Mouse (Mus musculus) yolk sac, embryonic 10.5 days (tissue): Measurements from ENCODE around the gene Prg3.
A peak's percentile ranks its signal among the peaks of the same experiment; 100 is the strongest.

Source experiments
- DNase-seq: peaks from one replicate; pipeline ENCODE4 v3.0.0-alpha.2; 2017; ENCODE audit warnings: low spot score

Gene Prg3

DNA sequence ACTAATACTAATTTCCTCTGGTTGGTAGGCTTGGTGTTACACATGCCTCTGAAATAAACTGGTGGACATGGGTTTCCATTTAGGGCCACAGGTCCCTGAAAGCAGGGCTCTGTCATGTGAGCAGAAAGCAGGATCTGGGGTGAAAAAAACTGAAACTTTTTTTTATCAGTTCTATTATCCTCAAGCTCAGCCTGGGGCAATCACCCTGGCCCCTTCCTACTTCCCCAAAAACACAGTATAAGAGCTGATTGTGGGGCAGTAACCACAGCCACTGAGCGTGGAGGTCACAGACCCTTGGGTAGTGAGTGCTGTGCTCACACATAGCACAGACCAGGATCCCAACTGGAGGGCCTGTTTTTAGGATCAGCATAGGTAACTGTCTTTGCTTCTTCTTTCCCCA lies at the start of gene Prg3:
Gene Prg3 (plus strand): TSS at position 286 of the 400 bp plus-strand sequence.
- DNase-seq = no peak

DNA sequence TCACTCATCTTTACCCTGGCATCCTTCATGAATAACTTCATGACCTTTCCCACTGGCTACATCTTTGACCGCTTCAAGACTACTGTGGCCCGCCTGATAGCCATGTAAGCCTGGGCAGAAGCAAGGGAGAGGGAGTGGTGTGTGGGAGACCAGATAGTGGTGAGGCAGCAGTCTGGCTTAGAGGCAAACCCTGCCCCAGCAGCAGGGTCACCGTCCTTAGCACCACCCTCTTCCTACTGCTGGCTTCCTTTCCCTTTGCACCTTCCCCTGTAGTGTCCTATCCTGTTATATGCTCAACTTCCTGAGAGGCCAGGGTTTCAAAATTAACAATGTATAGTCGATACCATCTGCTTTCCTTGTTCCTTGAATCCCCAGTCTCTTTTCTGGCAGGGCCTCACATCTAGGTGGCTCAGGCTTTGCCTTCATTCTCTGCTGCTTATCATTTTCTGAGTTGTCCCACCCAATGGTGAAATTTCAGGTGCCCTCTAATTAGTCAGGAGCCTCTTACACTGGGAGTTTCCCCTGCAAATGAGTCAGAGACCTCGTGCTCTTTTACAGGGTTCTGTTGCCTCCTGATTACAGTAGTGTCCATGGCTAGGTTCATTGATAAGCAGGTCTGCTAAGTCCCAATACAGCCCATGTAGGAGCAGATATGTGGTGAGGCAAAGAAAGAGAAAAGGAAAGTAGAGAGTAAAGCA lies 49.6 kb upstream of the Prg3 start:
- peak; percentile 52 for DNase-seq

DNA sequence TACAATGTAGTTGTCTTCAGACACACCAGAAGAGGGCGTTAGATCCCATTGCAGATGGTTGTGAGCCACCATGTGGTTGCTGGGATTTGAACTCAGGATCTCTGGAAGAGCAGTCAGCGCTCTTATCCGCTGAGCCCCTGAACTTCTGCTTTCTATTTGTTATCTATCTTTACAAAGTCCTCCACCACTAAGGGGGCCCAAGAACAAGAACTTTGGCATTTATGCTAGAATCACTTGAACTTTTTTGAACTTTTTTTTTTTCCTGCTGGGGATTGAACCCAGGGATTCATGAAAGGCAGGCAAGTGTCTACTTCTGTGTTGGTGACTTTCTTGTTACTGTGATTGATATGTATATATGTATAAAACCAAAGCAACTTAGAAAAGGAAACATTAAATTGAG lies 48.7 kb upstream of the Prg3 start:
- DNase-seq = no peak

DNA sequence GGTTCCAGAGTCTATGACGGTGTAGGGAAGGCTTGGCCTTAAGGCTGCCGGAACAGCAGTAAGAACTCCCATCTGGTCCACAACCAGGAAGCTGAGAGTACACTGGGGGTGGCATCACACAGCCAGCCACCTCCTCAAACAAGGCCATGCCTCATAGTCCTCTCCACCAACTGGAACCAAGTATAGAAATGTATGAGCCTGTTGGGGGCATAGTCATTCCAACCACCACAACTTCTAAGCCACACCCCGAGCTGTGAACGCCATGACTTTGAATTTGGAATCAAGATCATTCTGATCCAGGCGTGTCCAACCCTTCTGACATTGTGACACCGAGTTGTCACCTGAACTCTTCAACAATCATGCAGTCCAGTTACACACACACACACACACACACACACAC lies 48.3 kb upstream of the Prg3 start:
- DNase-seq = no peak

DNA sequence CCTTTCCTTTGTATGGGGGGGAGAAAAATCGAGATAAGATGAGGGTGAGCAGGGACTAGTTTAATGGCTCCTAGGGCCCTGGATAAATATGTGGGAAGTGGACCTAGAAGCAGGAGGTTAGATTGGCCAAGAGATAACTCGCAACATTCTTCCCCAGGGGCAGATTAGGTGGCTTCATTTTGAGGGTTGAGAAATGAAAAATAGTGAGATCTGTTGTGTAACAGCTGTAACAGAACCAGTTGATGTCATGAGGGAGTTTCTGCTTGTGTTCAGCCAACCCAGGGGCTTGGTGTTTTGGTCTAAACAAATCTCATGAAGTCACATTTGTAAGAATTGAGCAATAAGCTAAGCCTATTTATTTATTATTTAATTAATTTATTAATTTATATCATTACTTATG lies 46.7 kb upstream of the Prg3 start:
- no peak for DNase-seq

DNA sequence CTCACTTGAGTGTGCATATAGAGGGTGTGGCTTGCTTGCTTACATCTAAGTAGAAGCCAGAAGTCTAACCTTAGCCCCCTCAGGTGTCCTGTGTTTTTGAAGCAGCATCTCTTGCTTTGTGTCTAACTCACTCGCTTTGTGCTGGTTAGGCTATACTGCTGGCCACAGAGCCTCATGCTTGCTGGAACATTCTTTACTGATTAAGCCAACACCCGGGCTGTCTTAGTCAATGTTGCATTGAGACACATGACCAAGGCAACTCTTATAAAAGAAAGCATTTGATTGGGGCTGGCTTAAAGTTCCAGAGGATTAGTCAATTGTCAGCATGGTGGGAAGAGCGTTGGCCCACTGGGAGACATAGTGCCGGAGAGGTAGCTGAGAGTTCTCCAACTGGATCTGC lies 46.2 kb upstream of the Prg3 start:
- DNase-seq = no peak

DNA sequence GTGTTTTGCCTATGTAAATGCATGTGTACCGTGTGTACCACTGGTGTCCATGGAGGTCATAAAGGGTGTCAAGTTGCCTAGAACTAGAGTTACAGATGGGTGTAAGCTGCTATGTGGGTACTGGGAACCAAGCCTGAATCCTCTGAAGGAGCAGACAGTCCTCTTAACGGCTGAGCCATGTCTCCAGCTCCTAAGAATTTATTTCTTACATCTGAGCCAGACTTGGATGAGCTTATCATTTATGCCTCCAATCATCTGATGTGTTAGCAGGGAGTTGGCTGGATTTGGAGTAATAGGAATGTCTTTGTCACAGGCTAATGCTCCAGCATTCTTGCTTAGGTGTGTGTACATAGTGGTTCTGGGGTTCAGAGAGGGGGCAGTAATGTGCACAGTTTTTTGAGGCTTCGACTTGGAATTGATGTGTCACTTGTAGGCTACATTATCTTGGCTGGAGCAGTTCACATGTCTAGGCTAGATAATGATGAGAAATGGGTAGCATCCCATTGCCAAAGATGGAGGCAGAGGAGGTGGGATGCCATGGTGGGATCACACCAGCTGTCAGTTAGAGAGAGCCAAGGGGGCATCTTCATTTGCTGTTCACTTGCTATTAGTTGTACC lies 40.8 kb upstream of the Prg3 start:
- no peak for DNase-seq

DNA sequence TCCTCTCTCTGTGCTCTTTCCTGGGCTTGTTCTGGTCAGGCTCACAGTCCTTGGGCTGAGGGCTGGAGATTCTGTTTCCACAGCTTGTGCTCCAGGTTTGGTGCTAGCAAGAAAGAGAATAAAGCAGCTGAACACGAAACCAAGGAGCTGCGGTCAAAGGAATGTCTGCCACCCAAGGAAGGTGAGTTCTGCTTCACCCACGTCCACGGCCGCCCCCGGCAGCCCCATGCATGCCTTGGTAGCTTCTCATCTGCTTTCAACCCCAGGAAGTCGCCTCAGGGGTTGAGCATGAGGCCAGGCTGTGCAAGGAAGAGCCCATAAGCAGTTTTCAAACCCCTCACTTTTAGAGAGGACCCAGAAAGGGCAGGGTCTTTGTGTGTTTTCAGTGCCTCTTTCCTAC lies 39.8 kb upstream of the Prg3 start:
- no peak for DNase-seq

DNA sequence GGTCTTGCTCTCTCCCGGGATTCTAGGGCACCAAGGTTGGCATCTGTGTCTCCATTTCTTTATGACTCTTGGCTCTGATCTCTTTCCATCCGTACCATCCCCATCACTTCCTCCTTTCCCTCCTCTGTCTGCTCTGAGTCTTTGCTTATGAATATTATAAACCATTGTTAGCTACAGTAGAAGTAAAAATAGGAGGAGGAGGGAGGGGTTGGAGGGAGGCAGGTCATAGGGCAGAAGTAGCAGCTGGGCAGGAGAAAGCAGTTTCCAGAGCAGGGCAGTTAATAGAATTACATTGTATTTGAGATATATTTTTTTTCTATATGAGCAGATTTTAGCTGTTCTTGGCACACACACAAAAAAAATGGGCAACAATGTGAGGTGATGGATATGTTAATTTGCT lies 39.3 kb upstream of the Prg3 start:
- no peak for DNase-seq

DNA sequence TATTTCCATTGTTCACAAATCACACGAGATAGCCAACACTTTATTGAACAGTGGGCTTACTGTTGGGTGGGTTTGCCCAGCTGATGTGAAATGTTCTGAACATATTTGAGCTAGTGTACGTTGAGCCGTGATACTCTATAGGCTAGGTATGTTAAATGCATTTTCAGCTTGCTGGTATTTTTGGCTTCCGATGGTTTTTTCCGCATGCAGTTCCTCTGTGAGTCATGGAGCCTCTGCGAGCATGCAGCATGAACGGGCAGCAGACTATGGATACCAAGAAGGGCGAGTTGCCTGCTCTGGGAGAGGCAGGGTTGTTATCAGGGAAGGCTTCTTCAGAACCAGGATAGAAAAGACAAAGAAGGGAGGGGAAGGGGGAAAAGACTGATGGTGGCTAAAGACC lies 37.0 kb upstream of the Prg3 start:
- no peak for DNase-seq

DNA sequence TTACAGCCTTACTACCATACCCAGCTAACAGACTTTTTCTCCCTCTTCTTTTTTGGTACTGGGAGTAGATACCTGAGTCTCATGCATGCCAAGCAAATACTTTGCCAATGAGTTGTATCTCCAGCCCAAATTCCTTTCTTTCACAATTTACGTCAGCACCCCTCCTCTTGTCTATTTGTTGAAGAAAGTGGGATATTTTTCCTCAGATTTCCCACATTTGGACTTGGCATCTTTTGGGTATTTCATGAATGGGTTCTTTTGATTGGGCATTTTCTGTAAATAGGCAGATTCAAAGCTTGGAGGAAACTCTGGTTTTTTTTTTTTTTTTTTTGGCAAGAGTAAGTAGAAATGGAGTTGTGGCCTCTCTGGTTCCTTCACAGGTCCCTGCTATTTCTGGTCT lies 35.8 kb upstream of the Prg3 start:
- DNase-seq = no peak

DNA sequence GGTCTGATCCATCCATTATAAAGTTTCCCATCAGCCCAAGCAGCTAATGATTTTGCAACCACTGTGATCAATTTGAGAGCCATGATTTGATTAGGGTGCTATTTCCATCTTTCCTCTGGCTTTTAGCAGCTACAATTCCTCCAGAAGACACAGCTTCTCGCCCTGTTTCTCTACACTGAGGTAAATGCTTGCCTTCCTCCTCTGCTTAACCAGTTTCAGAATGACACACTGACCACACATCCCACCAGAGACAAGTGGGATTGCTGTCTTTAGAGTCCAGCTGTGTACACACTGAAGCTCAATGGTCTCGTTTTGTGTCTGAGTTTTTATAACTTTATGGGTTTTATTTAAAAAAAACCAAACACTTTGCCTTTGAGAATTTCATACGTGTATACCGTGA lies 35.3 kb upstream of the Prg3 start:
- no peak for DNase-seq

DNA sequence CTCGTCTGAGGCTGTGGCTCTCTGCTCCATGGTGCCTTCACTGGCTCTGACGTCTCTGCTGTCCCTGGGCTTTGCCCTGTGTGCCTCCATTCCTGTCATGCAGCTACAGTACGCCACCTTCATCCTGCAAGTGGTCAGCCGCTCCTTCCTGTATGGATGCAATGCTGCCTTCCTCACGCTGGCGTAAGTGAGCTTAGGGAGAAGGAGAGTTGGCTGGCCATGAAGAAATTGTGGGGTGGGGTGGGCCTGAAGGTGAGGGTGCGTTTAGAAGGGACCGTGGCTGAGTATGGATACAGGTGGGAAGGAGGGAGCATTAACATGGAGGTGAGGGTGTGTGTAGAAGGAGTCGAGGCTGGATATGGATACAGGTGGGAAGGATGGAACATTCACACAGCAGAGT lies 32.6 kb upstream of the Prg3 start:
- no peak for DNase-seq

DNA sequence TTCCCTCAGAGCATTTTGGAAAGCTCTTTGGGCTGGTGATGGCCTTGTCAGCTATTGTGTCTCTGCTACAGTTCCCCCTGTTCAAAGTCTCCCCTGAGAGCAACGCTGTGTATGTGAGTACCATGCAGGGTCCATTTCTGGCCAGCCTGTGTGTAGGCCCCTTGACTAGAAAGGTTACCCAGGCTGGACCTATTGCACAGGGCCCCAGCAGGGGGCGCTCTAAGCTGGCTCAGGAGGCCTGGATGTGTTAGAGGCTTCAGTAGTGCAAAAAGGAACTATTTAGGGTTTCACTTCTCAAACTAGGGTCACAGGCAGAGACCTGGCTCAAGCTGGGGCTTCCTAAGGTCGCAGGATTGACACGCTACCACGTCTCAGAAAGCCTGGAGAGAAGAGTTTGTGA lies 31.7 kb upstream of the Prg3 start:
- peak; percentile 57 for DNase-seq

DNA sequence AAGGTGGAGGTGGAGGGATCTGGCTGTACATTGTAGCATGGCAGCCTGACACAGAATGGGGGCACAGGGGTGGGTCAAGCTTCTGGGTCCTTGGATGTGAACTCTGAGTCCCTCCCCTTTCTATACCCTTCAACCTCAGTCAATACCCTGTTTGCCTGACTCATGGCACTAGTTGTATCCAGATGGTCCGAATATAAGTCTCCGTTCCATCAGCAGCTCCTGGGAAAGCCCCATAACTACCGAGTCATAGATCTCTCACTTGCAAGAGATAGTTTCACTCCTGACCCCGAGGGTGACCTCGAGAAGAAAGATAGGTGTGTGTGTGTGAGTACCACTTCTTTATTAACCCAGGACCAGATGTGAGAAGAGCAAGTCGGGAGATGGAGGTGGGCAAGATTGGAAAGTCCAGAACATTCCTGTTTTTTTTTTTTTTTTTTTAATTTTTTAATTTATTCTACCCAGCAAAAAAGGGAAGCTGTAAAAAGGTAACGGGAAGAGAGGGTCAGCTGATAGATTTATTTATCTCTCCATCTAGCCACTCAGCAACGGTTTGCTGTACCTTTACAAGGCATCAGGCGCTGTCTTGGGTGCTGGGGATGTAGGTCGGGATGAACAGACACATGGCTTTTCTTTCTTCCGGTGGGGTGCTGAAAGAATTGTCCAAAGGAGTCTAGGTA lies 29.3 kb upstream of the Prg3 start:
- no peak for DNase-seq

DNA sequence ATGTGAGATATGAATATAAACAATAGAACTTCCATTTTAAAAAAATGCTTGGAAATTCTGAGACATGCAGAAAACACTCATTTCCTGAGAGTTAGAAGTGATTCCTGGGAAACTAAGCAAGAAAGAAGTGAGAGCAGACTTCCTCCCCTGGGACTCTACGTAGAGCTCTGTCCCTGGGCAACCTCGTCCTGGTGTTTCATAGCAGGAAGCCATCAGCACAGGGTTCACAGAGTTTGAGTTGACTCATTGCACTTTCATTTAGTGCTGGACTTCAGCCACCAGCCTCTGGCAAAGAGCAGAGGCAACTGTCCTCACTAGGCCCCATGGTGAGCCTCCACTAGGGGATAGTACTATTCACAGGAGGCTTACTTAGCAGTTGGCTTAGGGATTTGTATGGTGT lies 26.7 kb upstream of the Prg3 start:
- DNase-seq = no peak

DNA sequence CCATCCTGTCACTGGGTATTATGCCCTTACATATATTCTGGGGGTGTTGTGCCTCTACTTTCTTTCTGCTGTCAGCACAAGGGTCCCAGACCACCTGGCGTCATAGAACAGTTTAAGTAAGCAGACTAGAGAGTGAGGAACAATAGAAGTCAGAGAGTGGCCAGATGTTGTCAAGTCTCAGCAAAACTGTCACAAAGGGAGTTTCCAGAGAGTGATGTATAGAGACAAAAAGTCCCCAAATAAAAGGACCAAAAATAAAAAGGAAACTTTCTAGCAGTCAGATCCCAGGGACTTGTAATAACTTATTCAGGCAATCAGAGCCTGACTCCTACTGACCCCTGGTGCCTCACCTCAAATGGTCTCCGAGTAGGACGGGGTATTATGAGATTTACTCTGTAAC lies 26.1 kb upstream of the Prg3 start:
- DNase-seq = no peak

DNA sequence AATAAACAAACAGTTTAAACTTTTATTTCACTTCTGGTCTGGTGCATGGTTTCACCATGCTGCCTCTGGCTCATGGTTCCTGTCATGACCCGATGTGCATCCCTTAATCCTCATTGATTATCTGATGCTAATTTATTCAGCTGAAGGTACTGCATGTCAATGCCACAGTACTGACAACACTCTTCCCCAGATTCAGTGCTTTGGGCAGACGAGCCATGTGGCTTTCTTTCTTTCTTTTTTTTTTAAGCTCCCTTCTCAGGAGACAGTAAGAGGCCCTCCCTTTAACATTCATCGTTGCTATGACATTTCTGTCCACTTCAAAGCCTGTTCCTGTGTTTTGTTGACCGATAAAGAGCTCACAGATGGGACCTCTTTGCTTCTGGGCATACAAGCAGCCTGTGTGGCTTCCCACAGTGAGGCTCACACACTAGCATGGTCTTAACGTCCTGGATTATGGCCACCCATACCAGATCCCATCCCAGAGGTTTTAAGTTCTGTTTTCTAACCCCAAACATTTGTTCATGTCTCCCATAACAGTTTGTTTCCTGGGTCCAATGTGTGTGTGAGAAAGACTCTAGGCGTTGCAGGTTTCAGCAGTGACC lies 25.0 kb upstream of the Prg3 start:
- DNase-seq = no peak

DNA sequence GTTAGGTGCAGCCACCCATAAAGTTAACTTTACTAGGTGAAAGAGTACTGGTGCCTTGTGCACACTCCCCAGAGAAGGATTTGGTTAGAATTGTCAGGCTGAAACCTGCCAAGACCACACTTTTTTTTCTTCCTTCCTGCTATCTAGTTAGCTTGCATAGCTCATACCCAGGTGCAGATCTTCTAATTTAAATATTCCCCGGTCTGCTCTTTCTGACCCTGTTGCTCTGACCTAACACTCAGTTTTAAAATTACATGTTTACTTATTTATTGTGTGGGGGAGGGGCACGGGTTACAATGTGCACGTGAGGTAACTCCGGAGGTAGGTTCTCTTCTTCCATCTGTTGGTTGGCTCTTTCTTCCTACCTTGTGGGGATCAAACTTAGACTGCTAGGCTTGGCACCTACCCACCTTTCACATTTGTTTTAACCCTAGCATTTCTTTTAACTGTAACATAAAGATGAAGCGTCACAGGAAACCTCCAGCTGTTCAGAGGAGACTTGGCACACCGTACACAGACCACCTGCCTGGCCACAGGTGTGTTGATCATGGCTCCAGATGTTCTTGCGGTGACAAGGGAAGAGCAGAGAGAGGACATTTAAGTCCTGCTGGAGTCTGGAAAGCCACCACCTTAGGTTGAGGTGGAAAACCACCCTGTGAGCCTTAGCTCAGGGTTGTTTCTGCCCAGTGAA lies 23.8 kb upstream of the Prg3 start:
- DNase-seq = no peak

DNA sequence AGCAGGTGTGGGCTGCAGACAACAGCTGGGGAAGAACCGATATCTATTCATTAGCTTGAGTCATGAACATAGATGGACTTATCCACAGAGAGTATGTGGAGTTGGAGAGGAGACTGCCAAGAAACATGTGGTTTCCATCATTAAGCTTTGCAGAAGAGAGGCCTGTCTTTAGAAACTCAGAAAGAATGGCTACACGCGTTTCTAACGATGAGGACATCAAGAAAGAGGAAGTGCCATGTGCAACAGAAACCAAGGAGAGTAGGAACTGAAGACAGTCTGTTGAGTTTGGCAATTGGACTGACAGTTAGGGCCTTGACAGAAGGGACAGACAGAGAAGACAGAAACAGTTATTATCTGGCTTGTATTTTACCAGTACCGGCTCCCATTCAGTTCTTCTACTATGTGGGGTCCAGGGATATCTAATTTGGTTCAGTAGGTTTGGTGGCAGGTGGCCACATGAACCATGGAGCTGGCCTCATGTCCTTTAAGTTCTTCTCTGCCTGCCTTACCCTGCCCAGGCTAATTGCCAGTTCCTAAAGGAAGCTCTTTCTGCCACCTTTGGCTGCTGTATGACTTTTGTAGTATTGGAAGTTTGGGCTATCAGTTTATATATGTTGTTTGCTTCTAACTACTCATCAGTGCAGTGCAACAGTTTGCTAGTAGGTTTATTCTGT lies 20.6 kb upstream of the Prg3 start:
- DNase-seq = no peak

DNA sequence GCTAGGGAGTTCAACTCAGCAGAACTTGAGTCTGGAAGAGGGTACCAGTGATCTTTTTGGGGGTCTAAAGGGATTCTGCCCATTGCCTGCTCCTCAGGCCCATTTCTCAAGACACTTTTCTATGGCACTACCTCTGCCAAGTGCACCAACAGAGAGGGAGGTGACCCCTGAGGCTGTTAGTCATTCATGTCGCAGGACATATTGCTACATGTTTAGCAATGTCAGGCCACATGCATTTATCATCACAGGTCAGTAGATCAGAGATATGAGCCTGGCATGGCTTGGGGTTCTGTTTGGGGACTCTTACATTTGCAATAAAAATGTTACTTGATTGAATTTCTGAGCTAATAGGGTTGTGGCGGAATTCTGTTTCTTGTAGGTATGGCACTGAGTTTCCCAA lies 12.4 kb upstream of the Prg3 start:
- no peak for DNase-seq

DNA sequence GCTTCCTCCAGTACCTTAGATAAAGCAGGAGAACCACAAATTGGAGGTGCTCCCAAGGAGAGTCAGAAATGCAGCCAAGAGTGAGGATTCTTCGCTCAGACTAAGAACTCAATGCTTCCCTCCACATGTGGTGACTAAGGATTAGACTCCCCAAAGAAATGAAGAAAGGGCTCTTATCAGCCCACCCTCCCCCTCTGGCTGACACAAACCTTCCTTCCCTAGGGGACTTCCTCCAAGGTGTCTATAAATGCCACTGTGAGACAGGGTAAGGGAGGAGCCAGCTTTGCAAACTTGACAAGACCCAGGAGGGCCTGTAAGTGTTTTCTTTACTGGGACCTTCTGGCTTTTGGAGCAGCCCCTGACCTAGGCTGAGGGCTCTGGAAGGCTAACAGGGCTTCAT lies 7.8 kb upstream of the Prg3 start, which contains the start of gene Prg2:
Gene Prg2 (plus strand): TSS at position 274 of the 400 bp plus-strand sequence.
- DNase-seq = no peak
